Mouse (Mus musculus): ENCODE results near the gene Caprin2. TPM values are rescaled to one million over a fixed set of nuclear protein-coding genes. Genes with fewer than 3 reads are reported as not detected.
"Not testable (repeated sequence)": the region's sequence is repeated elsewhere in the genome, so short reads cannot be mapped to it uniquely, and the experiment has no call there.

The Caprin2 gene
- polyA plus RNA-seq, 1 experiment, result 6.7 TPM

- peak overlapping the region; percentile 26 for H3K27ac ChIP-seq (ENCODE audit: insufficient read depth, low read depth, low read length)
- H3K4me3 ChIP-seq (ENCODE audit: insufficient read depth, low read depth, low read length), result no peak overlapping the region
- no peaks in the 10 kb centered on the region for H3K27me3 ChIP-seq (replicated peaks; ENCODE audit: control insufficient read depth, insufficient read depth, low read length)
- WGBS, result 37% methylated on average over 1 of the region's 1 CpGs
- no peak for DNase-seq
- TF ChIP-seq CTCF (conservative IDR thresholded peaks at IDR 0.05; ENCODE audit: insufficient read depth, insufficient read length, low read depth, low read length) (no peak), POLR2A (IDR thresholded peaks at IDR 0.05; ENCODE audit: low read depth, low read length) (no peak)
- no peaks in the 10 kb centered on the region for H3K36me3 ChIP-seq (ENCODE audit: control insufficient read depth, insufficient read depth, low read length)
- peaks cover 23% of the 10 kb centered on the region for H3K4me1 ChIP-seq (ENCODE audit: control insufficient read depth, insufficient read depth, low read length)
These were observed 41.7 kb upstream of the Caprin2 start for GRCm38 (mm10) chr6:148937693-148938092.

- 38% methylated on average over 3 of the region's 3 CpGs for WGBS
- H3K27ac ChIP-seq (ENCODE audit: insufficient read depth, low read depth, low read length), result peak overlapping the region; percentile 31; the same call in 1 of the 2 replicates
These were observed 39.0 kb upstream of the Caprin2 start for GRCm38 (mm10) chr6:148934961-148935590.

DNA sequence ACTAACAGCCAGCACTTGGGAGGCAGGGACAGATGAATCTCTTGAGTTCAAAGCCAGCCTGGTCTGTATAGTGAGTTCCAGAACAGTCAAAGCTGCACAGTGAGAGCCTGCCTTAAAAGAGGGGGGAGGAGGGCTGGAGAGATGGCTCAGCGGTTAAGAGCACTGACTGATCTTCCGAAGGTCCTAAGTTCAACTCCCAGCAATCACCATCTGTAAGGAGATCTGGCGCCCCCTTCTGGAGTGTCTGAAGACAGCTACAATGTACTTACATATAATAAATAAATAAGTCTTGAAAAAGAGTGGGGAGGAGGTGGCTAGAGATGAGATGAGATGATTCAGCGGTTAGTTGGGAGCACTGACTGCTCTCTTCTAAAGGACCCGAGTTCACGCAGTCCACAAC lies 35.2 kb upstream of the Caprin2 start:
- peak; percentile 23 for DNase-seq
- H3K4me3 ChIP-seq (ENCODE audit: insufficient read depth, low read depth, low read length), result no peak overlapping the region
- WGBS, result 78% methylated on average over 6 of the region's 6 CpGs
- no peaks in the 10 kb centered on the region for H3K27me3 ChIP-seq (replicated peaks; ENCODE audit: control insufficient read depth, insufficient read depth, low read length)
- H3K36me3 ChIP-seq (ENCODE audit: control insufficient read depth, insufficient read depth, low read length), result peaks cover 6% of the 10 kb centered on the region; the same call in 1 of the 2 replicates
- peaks cover 11% of the 10 kb centered on the region; the same call in 1 of the 2 replicates for H3K4me1 ChIP-seq (ENCODE audit: control insufficient read depth, insufficient read depth, low read length)
- TF ChIP-seq POLR2A (IDR thresholded peaks at IDR 0.05; ENCODE audit: low read depth, low read length), result no peak
- TF ChIP-seq CTCF (conservative IDR thresholded peaks at IDR 0.05; ENCODE audit: insufficient read depth, insufficient read length, low read depth, low read length), result 0 out of 2 replicates have a peak, but pooled peaks have one; percentile 14
- H3K27ac ChIP-seq (ENCODE audit: insufficient read depth, low read depth, low read length), result no peak overlapping the region

More at GRCm38 (mm10) chr6:148934961-148935590, 39.0 kb upstream of the Caprin2 start:
- Histone ChIP-seq H3K36me3 (ENCODE audit: control insufficient read depth, insufficient read depth, low read length) (peaks cover 1% of the 10 kb centered on the region; the same call in 1 of the 2 replicates), H3K4me1 (ENCODE audit: control insufficient read depth, insufficient read depth, low read length) (peaks cover 18% of the 10 kb centered on the region), H3K4me3 (ENCODE audit: insufficient read depth, low read depth, low read length) (no peak overlapping the region), H3K27me3 (replicated peaks; ENCODE audit: control insufficient read depth, insufficient read depth, low read length) (no peaks in the 10 kb centered on the region)
- peak; percentile 31 for DNase-seq
- TF ChIP-seq CTCF (conservative IDR thresholded peaks at IDR 0.05; ENCODE audit: insufficient read depth, insufficient read length, low read depth, low read length) (no peak), POLR2A (IDR thresholded peaks at IDR 0.05; ENCODE audit: low read depth, low read length) (no peak)

GRCm38 (mm10) chr6:148918841-148919398 lies 22.9 kb upstream of the Caprin2 start:
- no peak for DNase-seq
- H3K4me1 ChIP-seq (ENCODE audit: control insufficient read depth, insufficient read depth, low read length), result peaks cover 6% of the 10 kb centered on the region; the same call in 1 of the 2 replicates
- no peaks in the 10 kb centered on the region for H3K27me3 ChIP-seq (replicated peaks; ENCODE audit: control insufficient read depth, insufficient read depth, low read length)
- no peak overlapping the region for H3K4me3 ChIP-seq (ENCODE audit: insufficient read depth, low read depth, low read length)
- no peak overlapping the region for H3K27ac ChIP-seq (ENCODE audit: insufficient read depth, low read depth, low read length)
- H3K36me3 ChIP-seq (ENCODE audit: control insufficient read depth, insufficient read depth, low read length), result no peaks in the 10 kb centered on the region; the same call in 1 of the 2 replicates
- TF ChIP-seq CTCF (conservative IDR thresholded peaks at IDR 0.05; ENCODE audit: insufficient read depth, insufficient read length, low read depth, low read length), result no peak
- TF ChIP-seq POLR2A (IDR thresholded peaks at IDR 0.05; ENCODE audit: low read depth, low read length), result no peak

- TF ChIP-seq POLR2A (IDR thresholded peaks at IDR 0.05; ENCODE audit: low read depth, low read length) (no peak), CTCF (conservative IDR thresholded peaks at IDR 0.05; ENCODE audit: insufficient read depth, insufficient read length, low read depth, low read length) (no peak)
- Histone ChIP-seq H3K27me3 (replicated peaks; ENCODE audit: control insufficient read depth, insufficient read depth, low read length) (no peaks in the 10 kb centered on the region), H3K4me3 (ENCODE audit: insufficient read depth, low read depth, low read length) (no peak overlapping the region), H3K36me3 (ENCODE audit: control insufficient read depth, insufficient read depth, low read length) (no peaks in the 10 kb centered on the region), H3K27ac (ENCODE audit: insufficient read depth, low read depth, low read length) (no peak overlapping the region), H3K4me1 (ENCODE audit: control insufficient read depth, insufficient read depth, low read length) (peaks cover 6% of the 10 kb centered on the region; the same call in 1 of the 2 replicates)
- WGBS, result 50% methylated on average over 1 of the region's 1 CpGs
- DNase-seq, result peak; percentile 23
These were observed 21.6 kb upstream of the Caprin2 start for GRCm38 (mm10) chr6:148917672-148918071.

DNA sequence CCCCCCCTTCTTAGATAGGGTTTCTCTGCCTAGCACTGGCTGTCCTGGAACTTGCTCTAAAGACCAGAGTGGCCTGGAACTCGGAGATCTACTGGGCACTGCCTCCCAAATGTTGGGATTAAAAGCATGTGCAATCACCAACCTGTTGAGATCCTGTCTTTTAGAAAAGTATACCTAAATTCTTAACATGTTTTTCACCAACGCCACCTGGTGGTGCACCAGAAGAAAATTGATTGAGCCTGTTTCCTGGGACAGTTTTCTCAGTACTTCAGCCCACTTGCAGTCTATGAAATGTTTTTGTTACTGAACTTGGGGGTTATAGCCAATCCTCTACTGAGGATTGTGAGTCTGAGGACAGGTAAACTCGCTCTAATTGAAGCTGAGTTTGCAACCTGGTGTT lies 20.8 kb upstream of the Caprin2 start:
- 37% methylated on average over 3 of the region's 3 CpGs for WGBS
- TF ChIP-seq CTCF (conservative IDR thresholded peaks at IDR 0.05; ENCODE audit: insufficient read depth, insufficient read length, low read depth, low read length) (no peak), POLR2A (IDR thresholded peaks at IDR 0.05; ENCODE audit: low read depth, low read length) (no peak)
- H3K27ac ChIP-seq (ENCODE audit: insufficient read depth, low read depth, low read length), result no peak overlapping the region
- H3K4me3 ChIP-seq (ENCODE audit: insufficient read depth, low read depth, low read length), result no peak overlapping the region
- H3K36me3 ChIP-seq (ENCODE audit: control insufficient read depth, insufficient read depth, low read length), result no peaks in the 10 kb centered on the region
- no peaks in the 10 kb centered on the region for H3K27me3 ChIP-seq (replicated peaks; ENCODE audit: control insufficient read depth, insufficient read depth, low read length)
- H3K4me1 ChIP-seq (ENCODE audit: control insufficient read depth, insufficient read depth, low read length), result peaks cover 6% of the 10 kb centered on the region; the same call in 1 of the 2 replicates
- no peak for DNase-seq

DNA sequence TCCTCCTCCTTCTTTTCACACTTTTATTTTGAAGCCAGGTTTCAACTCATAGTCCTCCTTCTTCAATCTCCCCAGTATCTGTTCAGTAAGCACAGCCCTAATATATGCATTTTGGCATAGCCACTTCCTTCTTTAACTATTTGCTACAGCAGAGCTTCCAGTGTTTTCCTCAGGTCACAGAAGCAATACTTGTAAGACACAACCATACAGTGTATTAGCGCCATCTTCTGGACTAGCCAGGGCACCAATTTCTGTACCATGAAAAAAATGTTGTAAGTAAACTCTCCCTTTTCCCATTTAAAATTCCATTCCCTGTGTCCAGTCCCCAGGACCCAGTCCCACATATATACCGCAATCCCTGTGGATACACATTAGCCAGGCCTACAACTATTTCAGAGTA lies 17.9 kb upstream of the Caprin2 start:
- Histone ChIP-seq H3K27me3 (replicated peaks; ENCODE audit: control insufficient read depth, insufficient read depth, low read length) (no peaks in the 10 kb centered on the region), H3K4me1 (ENCODE audit: control insufficient read depth, insufficient read depth, low read length) (peaks cover 6% of the 10 kb centered on the region; the same call in 1 of the 2 replicates), H3K27ac (ENCODE audit: insufficient read depth, low read depth, low read length) (no peak overlapping the region), H3K36me3 (ENCODE audit: control insufficient read depth, insufficient read depth, low read length) (no peaks in the 10 kb centered on the region), H3K4me3 (ENCODE audit: insufficient read depth, low read depth, low read length) (no peak overlapping the region)
- 15% methylated on average over 2 of the region's 2 CpGs for WGBS
- TF ChIP-seq CTCF (conservative IDR thresholded peaks at IDR 0.05; ENCODE audit: insufficient read depth, insufficient read length, low read depth, low read length), result peak; percentile 37
- TF ChIP-seq POLR2A (IDR thresholded peaks at IDR 0.05; ENCODE audit: low read depth, low read length), result no peak
- DNase-seq, result peak; percentile 71

DNA sequence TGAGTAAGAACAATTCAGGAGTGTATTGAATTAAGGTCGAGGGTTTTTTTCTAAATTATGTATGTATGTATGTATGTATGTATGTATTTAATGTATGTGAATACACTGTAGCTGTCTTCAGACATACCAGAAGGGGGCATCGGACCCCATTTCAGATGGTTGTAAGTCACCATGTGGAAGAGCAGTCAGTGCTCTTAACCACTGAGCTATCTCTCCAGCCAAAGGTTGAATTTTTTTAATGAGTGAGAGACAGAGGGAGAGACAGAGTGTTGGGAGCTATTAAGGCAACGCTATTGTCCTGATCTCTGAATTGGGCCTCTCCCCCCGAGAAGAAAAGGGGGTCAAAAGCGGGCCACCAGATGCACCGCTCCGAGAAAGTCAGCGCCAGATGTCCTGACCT lies 15.9 kb upstream of the Caprin2 start:
- not testable (repeated sequence) for H3K4me1 ChIP-seq (ENCODE audit: control insufficient read depth, insufficient read depth, low read length); H3K27me3 ChIP-seq (replicated peaks; ENCODE audit: control insufficient read depth, insufficient read depth, low read length); H3K4me3 ChIP-seq (ENCODE audit: insufficient read depth, low read depth, low read length); DNase-seq; H3K27ac ChIP-seq (ENCODE audit: insufficient read depth, low read depth, low read length); H3K36me3 ChIP-seq (ENCODE audit: control insufficient read depth, insufficient read depth, low read length)
- 79% methylated on average over 8 of the region's 8 CpGs for WGBS
